Mouse (Mus musculus) brain, embryonic 18.5 days (tissue): Measurements from ENCODE around the gene Gm10277.

Experiments
- DNase-seq: peaks from one replicate; pipeline ENCODE4 v3.0.0-alpha.2; 2012; ENCODE audit warnings: low read depth, low spot score

The Gm10277 gene

GRCm38 (mm10) chr11:77787707-77788106, at the start of gene Gm10277:
TSS of gene Gm10277 (minus strand) at chr11:77787747.
- no peak for DNase-seq

- no peak for DNase-seq
Measured at GRCm38 (mm10) chr11:77836751-77837150, 49.2 kb upstream of the Gm10277 start.

GRCm38 (mm10) chr11:77836290-77836689, 48.7 kb upstream of the Gm10277 start:
- no peak for DNase-seq

GRCm38 (mm10) chr11:77835109-77835508, 47.6 kb upstream of the Gm10277 start:
- DNase-seq = no peak

- no peak for DNase-seq
Measured at GRCm38 (mm10) chr11:77832541-77832940, 45.0 kb upstream of the Gm10277 start.

- DNase-seq = no peak
Measured at GRCm38 (mm10) chr11:77830875-77831274, 43.3 kb upstream of the Gm10277 start.

GRCm38 (mm10) chr11:77829043-77829841, 41.7 kb upstream of the Gm10277 start:
- DNase-seq = no peak

- no peak for DNase-seq
Measured at GRCm38 (mm10) chr11:77828163-77828562, 40.6 kb upstream of the Gm10277 start.

GRCm38 (mm10) chr11:77827241-77827995, 39.9 kb upstream of the Gm10277 start:
- peak; percentile 54 for DNase-seq

GRCm38 (mm10) chr11:77826311-77826710, 38.8 kb upstream of the Gm10277 start:
- DNase-seq = no peak

- peak; percentile 32 for DNase-seq
Measured at GRCm38 (mm10) chr11:77825853-77826252, 38.3 kb upstream of the Gm10277 start.

GRCm38 (mm10) chr11:77822781-77823180, 35.2 kb upstream of the Gm10277 start:
- DNase-seq = no peak

GRCm38 (mm10) chr11:77821648-77822047, 34.1 kb upstream of the Gm10277 start:
- DNase-seq = no peak

- no peak for DNase-seq
Measured at GRCm38 (mm10) chr11:77816003-77816402, 28.5 kb upstream of the Gm10277 start.

GRCm38 (mm10) chr11:77813969-77814368, 26.4 kb upstream of the Gm10277 start:
- no peak for DNase-seq

GRCm38 (mm10) chr11:77810018-77810417, 22.5 kb upstream of the Gm10277 start:
- DNase-seq = no peak

- no peak for DNase-seq
Measured at GRCm38 (mm10) chr11:77809215-77809614, 21.7 kb upstream of the Gm10277 start.

GRCm38 (mm10) chr11:77808051-77808465, 20.5 kb upstream of the Gm10277 start:
- no peak for DNase-seq

- DNase-seq = no peak
Measured at GRCm38 (mm10) chr11:77806855-77807254, 19.3 kb upstream of the Gm10277 start.

GRCm38 (mm10) chr11:77806218-77806617, 18.7 kb upstream of the Gm10277 start:
- DNase-seq = no peak

GRCm38 (mm10) chr11:77802341-77802865, 14.9 kb upstream of the Gm10277 start:
- DNase-seq = no peak

- no peak for DNase-seq
Measured at GRCm38 (mm10) chr11:77800869-77801701, 13.5 kb upstream of the Gm10277 start.
